Mouse (Mus musculus): Measurements from ENCODE around the gene Cops9.
A peak's percentile ranks its signal among the peaks of the same experiment; 100 is the strongest.

Cops9 gene

DNA sequence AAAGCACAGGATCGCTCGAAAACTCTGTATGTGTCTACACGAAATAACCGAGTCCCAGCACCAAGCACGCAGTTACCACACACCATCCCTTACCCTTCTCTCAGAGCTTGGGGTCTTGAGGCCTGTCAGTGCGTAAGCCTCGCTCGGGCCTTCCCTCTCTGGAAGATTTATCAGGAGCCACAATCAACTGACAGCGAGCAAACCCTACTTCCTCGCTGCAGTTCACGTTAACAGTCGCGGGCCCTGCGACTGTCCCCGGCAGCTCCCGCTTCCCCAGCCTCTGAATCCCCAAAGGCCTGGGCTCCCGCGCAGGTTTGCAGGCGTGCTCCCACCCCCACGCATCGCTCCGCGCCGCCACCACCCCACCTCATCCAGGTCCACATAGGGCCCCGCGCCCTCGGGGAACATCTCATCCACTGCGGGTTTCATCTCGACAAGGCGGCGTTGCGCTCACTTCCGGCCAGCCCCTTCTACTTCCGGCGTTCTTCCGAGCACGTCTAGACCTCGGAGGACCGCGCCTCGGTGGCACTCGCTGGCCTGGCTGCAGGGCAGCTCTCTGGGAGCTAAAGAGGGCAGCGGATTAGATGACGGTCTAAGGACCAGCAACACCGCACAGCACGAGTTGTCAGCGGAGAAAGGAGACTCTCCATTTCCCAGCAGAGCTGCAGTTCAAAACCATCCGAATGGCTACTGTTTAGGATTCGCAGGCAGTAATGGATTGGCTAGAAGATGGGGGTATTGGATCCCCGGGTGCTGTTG lies at the start of gene Cops9:
Gene Cops9 (minus strand): TSS at position 472 of the 759 bp plus-strand sequence.
- peak; percentile 68 to 79 for DNase-seq (ENCODE audit: low spot score in 2 of 2)

DNA sequence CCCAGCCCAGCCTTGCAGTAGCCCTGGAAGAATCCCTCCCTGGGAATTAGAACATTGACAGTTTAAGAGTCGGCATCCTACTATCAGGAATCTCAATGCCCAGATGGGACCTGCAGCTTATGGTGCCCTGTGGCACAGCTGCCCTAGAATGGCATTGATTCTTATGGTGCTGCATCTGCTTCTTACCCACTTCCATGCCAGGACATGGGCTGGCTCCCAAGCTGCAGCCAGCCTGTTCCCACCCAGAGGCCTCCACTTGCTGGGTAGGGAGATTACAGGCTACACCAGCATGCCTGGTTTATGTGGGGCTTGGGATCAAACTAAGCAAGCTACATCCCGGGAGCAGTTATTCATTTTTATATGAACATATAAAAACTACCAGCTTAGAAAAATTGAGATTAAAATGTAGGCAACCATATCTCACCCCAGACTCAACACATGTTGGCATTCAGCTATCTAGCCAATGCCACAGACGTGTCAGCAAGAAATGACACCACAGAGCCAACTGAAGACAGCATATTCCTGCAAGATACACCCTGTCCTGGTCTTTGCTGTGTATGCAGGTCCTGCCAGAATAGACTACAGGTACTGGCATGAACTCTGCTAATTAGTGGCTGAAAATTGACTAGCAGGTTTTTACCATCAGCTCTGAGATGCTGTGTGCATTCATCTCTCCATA lies 49.5 kb upstream of the Cops9 start:
- DNase-seq (ENCODE audit: low spot score in 2 of 2), result no peak

DNA sequence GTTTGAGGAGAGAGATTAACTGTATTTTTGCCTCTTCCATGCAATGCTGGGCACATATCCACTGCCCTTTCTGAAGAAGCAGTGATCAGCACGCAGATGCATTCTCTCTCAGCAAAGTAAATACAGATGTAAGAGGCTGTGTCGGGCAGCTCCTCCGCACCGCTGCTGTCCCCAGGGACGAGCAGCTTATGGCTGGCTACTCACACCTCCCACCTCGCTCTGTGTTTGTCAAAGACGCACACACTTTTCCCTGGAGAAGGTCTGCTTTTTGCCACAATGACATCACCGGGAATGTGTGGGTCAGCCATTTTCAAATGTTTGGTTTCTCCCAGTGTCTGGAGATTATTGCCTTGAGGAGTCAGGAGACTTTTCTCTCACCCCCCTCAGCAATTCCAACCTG lies 45.2 kb upstream of the Cops9 start:
- DNase-seq (ENCODE audit: low spot score in 2 of 2), result no peak

DNA sequence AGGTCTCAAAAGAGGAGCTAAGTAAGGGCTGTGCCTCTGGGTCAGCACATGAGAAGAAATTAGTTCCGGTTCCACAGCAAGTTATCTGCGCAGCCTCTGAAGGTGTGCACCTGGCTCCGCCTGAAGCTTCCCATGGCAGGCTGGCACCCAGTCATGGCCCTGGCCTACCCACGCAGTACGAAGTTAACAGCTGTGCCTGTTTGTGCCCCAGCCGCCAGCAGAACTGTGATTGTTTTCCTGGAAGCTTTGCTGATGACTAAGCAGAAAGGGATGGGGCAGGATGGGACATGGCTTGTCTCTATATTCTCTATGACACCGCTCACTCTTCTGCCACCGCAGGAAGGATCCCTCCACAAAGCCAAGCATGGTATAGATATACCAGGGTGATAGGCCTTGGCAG lies 41.4 kb upstream of the Cops9 start:
- DNase-seq (ENCODE audit: low spot score in 2 of 2), result no peak

DNA sequence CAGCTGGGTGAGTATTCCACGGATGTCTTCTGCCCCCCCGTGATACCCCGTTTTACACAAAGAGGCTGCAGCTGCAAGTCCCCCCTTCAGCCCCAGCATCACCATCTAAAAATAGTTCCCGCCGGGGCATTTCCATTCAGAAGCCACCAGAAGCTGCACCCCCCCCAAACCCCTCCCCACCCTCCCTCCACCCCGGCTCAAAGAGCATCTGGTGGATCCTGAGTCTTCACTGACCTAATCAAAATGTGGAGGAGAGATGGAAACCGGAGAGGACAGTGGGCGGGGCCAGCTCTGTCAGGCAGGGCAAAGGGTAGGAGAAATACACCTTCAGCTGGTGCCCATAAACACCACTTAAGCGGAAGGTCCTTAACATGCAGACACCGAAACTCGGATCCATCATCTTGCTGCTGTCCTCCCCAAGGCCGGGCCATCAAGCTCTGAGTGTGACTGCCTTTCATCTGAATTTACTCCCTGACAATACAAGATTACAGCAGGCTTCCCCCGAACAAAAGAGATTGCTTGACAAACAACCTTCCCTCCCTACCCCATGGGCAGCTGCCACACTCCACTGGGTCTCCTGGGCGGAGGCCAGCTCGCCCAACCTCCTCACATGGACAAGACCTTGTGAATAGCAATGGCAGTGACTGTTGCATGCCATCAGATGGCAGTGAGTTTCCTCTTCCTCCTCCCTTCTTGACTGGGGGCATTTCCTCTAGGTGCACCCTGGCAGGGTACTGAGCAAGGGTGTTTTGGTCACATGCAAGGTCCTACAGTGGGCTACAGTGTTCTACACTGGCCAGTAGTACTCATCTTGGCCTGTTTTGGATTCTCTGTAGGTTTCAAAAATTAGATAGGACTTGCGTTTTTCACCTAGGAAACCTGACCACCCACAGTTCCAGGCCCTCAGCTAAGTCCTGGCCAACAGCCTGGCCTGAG lies 39.2 kb upstream of the Cops9 start:
- no peak for DNase-seq (ENCODE audit: low spot score in 2 of 2)

DNA sequence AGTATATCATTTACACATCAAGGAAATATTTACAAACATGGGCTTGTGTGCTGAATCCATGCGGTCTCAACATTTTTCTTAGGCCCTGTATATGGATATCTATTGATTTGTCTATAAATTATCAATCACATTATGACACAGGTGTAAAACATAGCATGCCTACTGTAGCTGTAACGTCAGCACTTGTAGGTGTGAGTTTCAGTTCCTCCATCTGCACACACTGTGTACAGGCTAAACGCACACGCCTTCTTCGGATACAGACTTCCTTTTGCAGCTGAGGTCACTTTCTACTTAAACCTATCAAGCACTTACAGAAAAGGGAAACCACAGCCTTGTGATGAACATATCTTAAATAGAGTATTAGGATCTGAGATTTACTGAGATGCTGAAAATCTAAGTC lies 37.0 kb upstream of the Cops9 start:
- no peak for DNase-seq (ENCODE audit: low spot score in 2 of 2)

DNA sequence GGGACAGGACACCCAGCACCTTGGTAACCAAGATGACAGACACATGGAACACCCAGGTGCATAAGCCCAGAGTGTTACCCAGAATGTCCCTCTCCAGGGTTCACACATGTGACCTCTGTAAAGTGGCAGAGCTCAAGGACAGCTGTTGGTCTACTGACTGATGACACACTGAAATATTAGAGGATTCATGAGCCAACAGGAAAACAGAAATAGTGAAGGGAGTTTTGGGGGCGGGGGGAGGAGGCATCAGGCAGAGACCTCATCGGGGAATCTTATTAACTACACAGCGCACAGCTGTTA lies 34.8 kb upstream of the Cops9 start:
- DNase-seq (ENCODE audit: low spot score in 2 of 2), result no peak

DNA sequence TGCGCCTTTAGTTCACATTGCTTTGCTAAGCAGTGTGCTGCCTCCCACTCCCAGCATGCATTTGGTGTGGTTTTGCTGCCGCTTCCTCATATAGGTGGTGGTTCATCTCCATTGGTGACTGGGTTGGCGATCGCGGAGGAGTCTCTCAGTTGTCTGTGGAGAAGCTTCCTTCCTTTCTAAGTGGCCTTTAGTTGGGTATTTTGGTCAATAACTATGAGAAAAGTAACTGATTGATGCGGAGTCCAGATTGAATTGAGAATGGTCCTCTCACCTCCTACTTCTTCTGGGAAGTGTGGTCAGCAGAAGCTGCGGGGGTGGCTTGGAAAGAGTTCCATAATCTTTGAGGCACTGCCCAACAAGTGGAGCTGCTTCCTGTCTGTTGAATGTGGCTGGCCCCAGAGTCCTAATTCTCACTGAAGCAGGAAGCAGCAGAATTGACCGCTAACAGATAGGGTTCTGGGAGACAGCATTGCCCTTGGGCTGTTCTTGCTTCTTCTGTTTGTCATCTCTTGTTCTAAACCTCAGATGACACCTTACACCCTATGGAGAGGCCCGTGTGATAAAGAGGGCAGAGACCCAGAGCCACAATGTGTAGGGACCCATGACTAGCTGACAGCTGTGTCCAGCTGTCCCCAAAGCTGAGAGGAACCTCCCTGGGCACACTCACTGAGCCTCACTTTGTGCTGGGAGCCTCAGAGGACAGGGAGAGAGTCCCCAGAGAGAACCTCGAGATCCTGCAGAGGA lies 34.3 kb upstream of the Cops9 start:
- DNase-seq (ENCODE audit: low spot score in 2 of 2), result no peak

DNA sequence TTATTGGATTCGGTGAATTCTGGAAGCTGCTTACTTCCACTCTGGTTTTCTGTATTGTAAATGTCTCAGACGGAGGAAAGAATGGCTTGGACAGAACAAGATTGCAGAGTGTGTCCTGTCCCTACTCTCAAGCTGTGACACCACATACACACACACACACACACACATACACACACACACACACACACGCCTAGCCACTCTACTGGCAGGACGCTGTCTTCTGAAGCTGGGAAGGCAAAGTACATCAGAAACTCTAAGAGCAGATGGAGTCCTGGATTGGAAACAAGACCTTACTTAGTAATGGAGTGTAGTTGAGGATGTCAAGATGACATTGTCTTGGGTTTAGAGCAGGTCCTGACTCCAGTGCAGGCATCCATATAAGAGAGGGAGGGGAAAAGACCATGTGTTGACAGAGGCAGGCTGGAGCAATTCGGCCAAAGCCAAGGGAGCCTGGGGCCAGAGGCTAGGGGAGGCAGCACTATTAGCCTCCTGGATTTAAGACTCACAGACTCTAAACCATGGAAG lies 31.5 kb upstream of the Cops9 start:
- DNase-seq (ENCODE audit: low spot score in 2 of 2), result no peak

DNA sequence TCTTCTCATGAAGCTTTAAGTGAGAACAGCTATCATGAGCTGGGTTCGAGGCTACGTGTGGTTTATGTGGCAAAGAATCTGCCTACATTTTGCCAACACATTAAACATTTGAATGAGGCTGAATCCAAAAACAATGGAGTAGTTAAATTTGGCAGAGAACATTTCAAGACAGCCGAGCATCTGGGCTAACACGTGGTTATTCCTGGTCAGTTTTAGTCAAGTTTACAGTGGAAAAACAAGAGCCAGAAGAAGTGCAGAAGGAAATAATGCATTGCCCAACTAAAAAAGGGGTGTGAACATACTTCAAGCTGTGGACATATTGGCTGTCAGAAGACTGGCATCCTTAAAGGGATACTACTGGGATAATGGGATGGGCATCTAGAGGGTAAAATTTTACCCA lies 29.5 kb upstream of the Cops9 start:
- DNase-seq (ENCODE audit: low spot score in 2 of 2), result no peak

DNA sequence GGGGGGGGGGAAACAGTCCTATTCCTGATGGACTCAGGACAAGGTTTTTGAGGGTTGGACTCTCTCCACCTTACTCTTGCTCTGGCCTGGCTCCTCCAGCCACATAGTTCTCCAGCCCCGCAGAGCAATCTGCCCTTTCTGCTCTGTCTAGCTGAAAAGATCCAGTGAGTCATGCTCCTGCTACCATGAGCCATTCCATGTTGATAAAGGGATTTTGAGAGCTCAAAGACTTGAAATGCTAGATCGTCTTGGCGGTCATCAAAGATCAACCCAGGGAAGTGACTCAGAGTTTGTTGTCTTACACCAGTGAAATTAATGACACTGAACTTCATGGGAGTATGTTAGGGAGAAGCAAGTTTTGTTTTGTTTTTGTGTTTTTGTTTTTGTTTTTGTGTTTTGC lies 27.6 kb upstream of the Cops9 start:
- no peak for DNase-seq (ENCODE audit: low spot score in 2 of 2)

DNA sequence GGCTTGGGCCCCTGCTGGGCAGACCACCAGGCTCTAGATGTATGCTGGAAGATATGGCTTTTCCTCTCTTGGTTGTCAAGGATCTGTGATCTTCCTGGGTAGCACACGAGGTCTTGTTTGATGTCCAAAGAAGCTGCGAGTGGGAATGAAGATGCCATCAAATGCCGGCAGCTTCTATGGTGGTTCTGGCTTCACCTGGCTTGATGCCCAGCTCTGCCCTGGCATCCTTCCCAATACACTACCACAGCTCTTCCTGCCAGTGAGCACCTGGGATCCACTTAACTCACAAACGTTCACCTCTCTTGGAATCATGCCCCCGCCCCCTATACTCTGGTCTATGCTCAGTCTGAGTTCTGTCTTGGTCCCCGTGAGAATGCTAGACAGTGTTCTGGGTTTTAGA lies 25.3 kb upstream of the Cops9 start:
- DNase-seq (ENCODE audit: low spot score in 2 of 2), result no peak

DNA sequence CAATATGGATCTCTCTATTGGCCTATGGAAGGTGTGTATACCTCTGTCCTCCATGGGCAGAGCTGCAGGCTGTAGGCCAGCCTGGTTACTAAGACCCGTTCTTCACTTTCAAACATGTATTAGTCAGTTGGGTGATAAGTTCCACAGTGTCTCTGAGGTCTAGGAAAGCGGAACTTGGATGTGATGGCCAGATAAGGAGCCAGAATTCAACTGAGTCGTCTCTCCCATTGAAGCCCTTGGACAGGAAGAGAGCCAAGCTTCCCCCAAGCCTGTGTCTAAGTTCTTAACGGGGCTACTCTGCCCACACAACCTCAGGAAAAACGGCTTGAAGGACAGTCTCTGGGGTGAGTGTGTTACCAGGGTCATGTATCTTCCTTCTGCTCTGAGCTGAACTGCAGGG lies 17.6 kb upstream of the Cops9 start:
- no peak for DNase-seq (ENCODE audit: low spot score in 2 of 2)

DNA sequence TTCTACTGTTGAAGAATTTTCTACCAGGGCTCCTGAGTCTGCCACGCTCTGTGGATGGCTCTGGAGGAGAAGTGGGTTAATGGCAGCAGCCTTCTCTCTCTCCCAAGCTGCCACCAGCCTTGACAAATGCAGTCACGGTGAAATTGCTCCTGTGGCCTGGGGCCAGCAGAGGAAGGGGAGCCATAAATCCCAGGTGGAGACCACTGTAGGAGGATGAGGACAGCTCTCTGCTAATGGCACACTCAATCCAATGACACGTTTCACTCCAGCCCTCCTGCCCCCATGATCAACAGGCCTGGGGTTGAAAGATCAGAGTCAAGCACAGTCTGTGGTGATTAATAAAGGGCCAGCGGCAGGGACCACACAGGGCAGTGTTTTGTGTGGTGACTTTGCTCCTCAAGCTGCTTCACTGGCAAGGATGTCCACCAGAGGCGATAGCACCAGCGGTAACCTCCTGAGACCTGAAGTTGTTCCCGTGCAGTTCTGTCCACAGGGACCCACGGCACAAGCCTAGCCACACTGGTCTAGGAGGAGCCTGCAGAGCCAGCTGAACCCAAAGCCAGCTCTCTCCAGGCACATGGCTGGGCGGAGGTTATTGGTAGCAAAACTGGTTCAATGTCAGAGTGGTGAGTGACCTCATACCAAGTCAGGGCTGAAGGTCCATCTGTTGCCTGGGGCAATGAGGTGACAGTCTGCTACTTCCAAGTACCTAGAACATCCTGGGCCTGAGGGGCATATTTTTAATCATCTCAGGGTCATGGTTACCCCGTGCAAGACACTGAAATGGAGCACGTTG lies 15.4 kb upstream of the Cops9 start:
- DNase-seq (ENCODE audit: low spot score in 2 of 2), result no peak

DNA sequence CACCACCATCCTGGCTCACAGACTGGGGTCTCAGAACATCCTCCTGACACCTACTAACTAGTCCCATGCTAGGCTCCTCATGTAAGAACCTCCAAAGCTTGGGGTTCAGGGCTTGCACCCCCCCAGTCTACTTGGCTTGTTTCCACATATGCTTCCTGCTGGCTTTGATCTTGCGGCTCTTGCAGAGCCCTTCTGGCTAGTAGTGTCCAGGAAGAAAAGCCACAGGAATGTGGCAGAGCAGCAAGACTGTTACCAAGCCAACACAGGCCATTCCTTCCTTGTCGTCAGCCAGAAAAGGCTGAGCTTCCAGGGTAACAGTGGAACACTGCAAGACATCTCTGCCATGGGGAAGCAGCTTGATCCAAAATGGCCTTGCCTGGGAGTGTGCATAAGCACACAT lies 12.9 kb upstream of the Cops9 start:
- no peak for DNase-seq (ENCODE audit: low spot score in 2 of 2)

DNA sequence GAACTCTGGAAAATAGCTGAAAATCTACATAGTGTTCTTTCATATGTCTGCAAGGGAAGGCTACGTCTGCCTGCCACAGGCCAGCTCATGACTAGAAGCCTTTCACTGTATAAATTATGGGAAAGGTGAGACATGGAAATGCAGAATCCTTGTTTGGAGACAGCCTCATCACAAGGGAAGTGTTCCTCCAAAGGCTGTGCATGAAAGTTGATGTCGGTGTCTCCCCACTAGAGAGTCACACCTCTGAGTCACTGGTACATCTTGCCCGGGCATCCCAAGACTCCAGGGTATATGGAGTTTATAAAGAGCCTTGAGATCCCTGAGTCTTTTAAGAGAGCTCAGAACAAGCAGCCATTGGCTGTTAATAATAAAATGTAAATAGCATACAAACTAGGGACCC lies 11.4 kb upstream of the Cops9 start:
- no peak for DNase-seq (ENCODE audit: low spot score in 2 of 2)

DNA sequence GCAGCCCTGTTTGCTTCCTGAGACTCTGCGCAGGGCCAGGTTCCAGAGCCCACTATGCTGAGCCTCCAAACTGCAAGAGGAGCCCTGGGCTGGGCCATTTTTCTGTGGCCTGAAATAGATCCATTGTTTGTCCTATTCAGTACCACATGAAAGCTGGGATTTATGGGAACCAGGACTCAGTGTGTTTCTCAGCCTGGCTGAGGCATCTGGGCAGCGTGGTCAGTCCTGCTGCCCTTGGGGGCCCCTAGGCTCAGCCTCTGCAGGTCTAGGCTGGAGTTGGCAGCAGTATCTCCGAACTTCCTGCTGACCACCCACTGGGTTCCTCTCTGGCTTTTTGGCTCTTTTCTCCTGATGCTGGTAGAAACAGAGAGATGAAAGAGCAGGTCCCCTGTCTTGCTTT lies 9.7 kb upstream of the Cops9 start:
- no peak for DNase-seq (ENCODE audit: low spot score in 2 of 2)

DNA sequence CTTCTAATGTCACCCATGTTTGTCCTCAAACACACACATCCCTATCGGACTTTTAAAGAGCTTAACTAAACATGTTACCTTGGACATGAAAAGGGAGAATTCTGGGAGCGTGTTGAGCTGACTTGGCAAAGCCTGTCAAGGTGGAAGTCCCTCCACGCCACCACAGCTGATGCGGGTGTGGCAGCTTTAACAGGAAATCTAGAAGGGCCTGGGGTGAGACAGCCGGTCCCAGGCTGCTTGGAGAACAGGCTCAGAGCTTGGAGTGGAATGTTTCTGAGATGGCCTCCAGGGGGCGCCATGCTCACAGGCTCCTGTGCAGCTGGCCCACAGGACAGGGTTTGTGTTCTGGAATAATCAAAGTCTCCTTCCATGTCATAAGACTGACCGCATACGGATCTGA lies 6.9 kb upstream of the Cops9 start, which contains the start of gene Otos:
Gene Otos (minus strand): TSS at position 169 of the 400 bp plus-strand sequence.
- peak; percentile 30 to 61 for DNase-seq (ENCODE audit: low spot score in 2 of 2)

DNA sequence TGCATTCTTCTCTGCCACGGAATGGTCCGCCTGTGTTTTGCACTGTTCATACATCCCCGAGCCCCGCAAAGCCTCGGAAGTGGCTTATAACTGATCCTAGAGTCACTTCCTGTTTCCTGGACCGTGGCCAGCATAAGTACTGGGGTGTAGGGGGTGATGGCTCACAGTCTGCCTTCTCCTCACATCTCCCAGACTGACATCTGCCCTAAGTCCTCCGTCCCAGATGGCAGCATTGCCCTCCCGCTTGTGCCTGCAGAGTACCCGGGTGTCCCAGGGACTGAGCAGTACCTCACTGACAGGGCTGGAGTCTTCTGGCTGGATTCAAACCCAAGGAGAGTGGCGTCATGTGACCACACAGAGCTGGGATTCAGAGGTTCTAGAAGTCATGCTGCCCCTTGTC lies 6.4 kb upstream of the Cops9 start:
- DNase-seq (ENCODE audit: low spot score in 2 of 2), result no peak

DNA sequence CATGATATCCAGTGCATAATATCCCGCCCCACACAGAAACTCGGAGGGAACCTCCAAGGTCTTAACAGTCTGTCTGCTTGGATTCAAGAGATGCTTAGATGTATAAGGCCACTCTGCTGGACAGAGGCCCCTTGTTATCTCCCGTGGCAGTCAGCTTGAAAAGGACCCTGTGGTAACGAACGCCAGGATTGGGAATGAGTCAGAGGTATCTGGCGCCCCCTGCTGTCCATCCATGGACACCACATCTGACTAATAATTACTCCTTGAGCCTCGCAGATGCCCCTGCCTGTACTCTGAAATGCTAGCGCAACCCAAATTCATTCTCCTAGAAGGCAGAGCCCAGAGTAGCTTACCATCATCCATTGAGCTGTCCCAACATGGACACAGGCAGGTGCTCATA lies 6.0 kb upstream of the Cops9 start:
- DNase-seq (ENCODE audit: low spot score in 2 of 2), result peak in 1 of 2 experiments; percentile 55

DNA sequence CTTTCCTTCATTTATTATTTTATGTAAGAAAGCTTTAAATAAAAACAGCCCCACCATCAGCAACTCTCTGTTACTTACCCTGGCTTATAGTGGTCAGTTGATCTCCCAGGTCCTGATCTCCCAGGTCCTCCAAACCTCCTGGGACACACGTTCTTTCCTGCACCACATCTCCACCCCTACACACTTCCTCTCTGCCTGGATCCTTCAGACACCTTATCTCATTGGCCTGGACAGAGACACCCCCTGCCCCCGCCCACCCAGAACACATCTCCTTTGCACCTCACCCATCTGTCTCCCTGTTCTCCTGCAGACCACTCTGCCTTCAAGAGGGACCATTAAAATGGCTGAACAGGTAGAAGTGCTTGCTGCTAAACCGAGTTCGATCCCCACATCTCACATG lies 5.2 kb upstream of the Cops9 start:
- no peak for DNase-seq (ENCODE audit: low spot score in 2 of 2)

All from thymus, postnatal 10 days (tissue).